Mouse (Mus musculus) cerebellum, adult 11-12 months (tissue): ENCODE data around the gene Olfr802.

Experiments
- DNase-seq: peaks from one replicate; pipeline ENCODE4 v3.0.0; 2022

Olfr802 gene

GRCm38 (mm10) chr10:129688069-129688468, at the start of gene Olfr802:
Gene Olfr802, minus strand, starts transcription at chr10:129688169.
- DNase-seq: no peak

- DNase-seq: no peak
These were observed 41.3 kb upstream of the Olfr802 start, which contains the start of gene Olfr805 for GRCm38 (mm10) chr10:129729275-129729674. Gene Olfr805, minus strand, starts transcription at chr10:129729375.

- DNase-seq: no peak
These were observed 14.9 kb upstream of the Olfr802 start, which contains the start of gene Olfr804 for GRCm38 (mm10) chr10:129702910-129703309. Gene Olfr804, plus strand, starts transcription at chr10:129703210.

GRCm38 (mm10) chr10:129694186-129694585, 6.2 kb upstream of the Olfr802 start, which contains the start of gene Olfr803:
Gene Olfr803, minus strand, starts transcription at chr10:129694286.
- no peak for DNase-seq

- DNase-seq: no peak
These were observed 14.2 kb downstream of the Olfr802 start, which contains the start of gene Olfr801 for GRCm38 (mm10) chr10:129673765-129674164. Gene Olfr801, minus strand, starts transcription at chr10:129673865.

GRCm38 (mm10) chr10:129657394-129657793, 30.6 kb downstream of the Olfr802 start, which contains the start of gene Olfr800:
Gene Olfr800, plus strand, starts transcription at chr10:129657694.
- no peak for DNase-seq

GRCm38 (mm10) chr10:129651763-129652162, 36.2 kb downstream of the Olfr802 start:
- DNase-seq: no peak

GRCm38 (mm10) chr10:129637184-129637583, 50.8 kb downstream of the Olfr802 start, which contains the start of gene Olfr799:
Gene Olfr799, plus strand, starts transcription at chr10:129637484.
- no peak for DNase-seq

GRCm38 (mm10) chr10:129627834-129628233, 60.1 kb downstream of the Olfr802 start, which contains the start of gene Olfr798:
Gene Olfr798, minus strand, starts transcription at chr10:129627934.
- no peak for DNase-seq
